Mouse (Mus musculus) thymus, postnatal 4 days (tissue): Measurements from ENCODE around the gene Prr13.

ENCODE experiments used
- DNase-seq: peaks from one replicate; pipeline ENCODE4 v3.0.0; 2021

Prr13 gene

GRCm38 (mm10) chr15:102461430-102462075, 2.7 kb downstream of the Prr13 start:
- no peak for DNase-seq

- no peak for DNase-seq
These were observed 4.8 kb downstream of the Prr13 start for GRCm38 (mm10) chr15:102463666-102464065.

DNA sequence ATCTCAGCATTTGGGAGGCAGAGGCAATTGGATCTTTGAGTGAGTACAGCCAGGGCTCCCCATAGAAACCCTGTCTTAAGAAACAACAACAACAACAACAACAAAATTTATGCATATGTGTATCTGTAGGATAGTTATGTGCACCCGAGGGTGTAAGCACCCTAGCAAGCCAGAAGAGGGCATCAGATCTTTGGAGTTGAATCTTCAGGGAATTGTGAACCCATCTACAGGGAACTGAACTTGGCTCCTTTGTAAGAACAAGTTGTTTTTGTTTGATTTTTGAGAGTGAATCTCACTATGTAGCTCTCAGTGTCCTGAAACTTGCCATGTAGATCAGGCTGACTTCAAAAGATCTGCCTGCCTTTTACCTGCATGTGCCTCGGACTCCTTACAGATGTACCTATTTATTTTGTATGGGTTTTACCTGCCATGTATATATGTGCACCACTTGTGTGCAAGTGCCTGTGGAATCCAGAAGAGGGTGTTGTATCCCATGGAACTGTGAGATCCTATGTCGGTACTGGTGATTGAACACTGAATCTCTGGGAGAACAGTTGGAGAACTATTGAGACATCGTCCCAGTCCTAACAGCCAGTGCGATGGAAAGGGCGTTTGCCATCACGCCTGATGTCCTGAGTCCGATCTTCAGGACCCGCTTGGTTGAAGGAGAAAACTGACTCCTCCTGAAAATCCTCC, 10.0 kb downstream of the Prr13 start:
- no peak for DNase-seq

DNA sequence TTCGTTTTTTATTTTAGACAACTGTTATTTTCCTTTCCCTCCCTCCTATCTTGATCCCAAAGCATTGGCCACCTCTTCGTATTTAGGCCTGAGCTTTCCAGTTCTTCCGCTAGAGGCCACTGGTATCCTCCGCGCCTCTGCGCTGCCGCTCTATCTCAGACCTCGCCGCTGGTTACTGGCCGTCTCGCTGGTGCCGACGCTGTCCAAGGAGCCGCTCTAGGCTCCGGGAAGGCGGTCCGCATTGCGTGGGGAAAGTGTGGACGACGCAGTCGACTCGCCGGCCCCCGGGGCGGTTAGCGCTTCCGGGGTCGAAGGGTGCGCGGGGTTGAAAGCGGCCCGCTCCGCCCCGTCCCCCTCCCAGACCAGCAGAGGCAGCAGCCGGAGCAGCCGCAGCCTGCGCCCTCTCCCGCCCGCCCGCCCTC, 11.4 kb downstream of the Prr13 start, which contains the start of gene Pcbp2:
Pcbp2 (plus strand) TSS at position 357 of the 422 bp plus-strand sequence.
- DNase-seq, result peak; percentile 94

GRCm38 (mm10) chr15:102470605-102471294, 11.9 kb downstream of the Prr13 start:
- peak; percentile 87 for DNase-seq

DNA sequence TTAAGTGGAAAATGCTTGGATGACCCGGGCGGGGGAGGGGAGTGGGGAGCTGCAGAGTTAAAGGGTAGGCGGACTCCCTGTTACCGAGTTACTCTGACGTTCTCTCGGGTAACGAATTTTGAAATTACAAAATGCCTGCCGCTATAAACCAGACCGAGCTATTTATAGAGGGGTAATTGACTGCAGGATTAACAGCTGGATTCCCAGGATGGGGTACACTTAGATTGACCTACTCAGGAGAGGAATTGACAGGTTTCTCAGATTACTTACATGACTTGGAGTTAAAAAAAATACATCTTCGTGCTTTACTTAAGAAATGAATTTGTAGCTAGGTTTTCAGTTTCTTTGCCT, 12.4 kb downstream of the Prr13 start:
- no peak for DNase-seq

GRCm38 (mm10) chr15:102471727-102472126, 12.9 kb downstream of the Prr13 start:
- no peak for DNase-seq

DNA sequence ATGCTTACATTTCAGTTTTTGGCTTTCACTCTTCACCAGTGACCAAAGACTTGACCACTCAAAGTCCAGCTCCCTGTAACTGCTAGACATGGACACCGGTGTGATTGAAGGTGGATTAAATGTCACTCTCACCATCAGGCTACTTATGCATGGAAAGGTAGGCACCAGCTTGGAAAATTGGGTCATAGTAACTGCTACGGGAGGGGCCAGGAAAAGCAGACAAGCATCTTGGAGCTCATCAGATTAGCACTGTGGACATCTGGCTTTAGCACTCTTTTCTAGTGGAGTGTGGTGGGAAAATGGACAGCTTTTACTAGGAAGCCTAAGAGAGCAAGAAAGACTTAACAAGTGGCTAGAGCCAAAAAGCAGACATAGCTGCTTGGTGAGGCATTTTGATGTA, 14.4 kb downstream of the Prr13 start:
- no peak for DNase-seq

- DNase-seq, result no peak
These were observed 15.7 kb downstream of the Prr13 start for GRCm38 (mm10) chr15:102474520-102474919.

DNA sequence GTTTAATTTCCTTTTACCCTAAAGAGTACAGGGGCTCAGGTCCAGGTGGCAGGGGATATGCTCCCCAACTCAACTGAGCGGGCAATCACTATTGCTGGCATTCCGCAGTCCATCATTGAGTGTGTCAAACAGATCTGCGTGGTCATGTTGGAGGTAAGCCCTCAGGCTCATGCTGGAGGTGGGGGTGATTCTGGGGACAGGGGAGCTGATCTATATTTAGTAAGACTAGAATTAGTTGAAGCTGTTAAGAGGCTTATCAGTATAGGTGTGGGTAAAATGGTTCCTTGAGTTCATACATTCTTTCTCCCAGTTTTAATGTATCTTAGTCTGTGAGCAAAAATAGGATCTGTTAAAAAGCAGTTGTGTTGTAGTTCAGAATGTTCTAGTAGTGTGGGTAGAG, 24.3 kb downstream of the Prr13 start:
- no peak for DNase-seq

- no peak for DNase-seq
These were observed 27.0 kb downstream of the Prr13 start for GRCm38 (mm10) chr15:102485853-102486252.

DNA sequence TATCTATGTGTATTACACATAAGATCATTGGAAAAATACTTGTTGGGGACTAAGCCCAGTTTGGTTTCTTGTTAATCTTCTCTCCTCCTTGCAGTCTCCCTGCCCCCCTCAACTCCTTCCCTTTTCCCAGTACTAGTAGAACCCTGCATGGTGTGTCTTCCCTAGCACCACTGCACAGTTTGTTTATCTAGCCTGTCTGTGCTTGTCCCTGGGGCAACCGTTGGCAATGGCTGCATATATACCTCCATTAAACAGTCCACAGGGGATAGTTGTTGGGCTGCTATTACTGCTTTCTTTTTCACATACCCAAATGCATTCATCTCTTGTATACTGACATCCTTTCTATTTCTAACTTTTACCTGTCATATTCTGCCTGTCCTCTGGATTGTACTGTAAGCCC, 28.8 kb downstream of the Prr13 start:
- no peak for DNase-seq

DNA sequence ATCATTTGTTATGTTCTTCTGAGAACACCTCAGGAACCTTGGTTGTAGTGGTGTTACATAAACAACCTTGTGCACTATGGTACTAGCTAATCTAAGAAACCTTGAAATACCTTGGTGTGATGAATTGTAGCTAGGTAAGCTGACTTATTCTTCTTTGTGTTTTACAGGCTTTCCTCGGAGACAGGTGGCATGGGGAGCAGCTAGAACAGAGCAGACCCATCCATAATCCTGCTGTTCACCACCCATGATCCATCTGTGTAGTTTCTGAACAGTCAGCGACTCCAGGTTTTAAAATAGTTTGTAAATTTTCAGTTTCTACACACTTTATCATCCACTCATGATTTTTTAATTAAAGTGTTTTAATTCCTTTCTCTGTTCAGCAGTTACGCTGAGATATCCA, 39.5 kb downstream of the Prr13 start:
- no peak for DNase-seq

DNA sequence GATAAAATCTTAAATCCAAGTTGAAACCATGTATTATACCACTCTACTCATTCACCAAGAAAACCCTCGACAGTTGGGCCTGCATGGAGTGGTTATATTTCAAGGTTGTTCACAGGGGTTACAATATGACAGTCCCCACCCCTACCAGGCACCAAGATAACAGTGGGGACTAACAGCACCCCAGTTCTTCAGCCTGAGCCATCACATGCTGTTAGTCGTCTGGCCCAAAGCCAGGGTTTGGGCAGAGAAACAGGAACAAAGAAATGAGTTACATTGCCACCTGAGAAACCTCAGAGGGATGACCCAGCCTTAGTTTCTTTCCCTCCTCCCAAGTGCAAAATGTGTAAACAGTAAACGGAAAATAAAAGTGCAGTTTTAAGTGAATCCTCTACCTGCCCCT, 40.5 kb downstream of the Prr13 start:
- DNase-seq, result no peak

DNA sequence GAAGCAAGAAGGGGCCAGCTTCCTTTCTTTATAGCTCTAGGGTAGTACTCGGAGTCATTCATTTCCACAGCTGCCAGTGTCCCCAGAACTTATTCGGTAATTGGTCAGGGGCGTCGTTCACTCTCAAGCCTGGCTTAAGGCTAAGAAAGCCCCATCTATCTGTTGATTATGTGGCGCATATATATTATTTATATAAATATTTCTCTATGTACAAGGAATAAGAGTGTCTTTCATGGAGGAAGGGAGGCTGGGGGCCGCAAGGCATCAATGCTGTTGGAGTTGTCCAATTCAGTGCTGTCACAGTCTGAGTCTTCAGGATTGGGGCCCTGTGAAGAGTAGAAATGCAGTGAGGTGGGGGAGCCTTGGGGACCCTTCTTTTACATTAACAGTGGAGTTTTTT, 41.0 kb downstream of the Prr13 start:
- DNase-seq, result no peak

GRCm38 (mm10) chr15:102500479-102500878, 41.7 kb downstream of the Prr13 start:
- no peak for DNase-seq

DNA sequence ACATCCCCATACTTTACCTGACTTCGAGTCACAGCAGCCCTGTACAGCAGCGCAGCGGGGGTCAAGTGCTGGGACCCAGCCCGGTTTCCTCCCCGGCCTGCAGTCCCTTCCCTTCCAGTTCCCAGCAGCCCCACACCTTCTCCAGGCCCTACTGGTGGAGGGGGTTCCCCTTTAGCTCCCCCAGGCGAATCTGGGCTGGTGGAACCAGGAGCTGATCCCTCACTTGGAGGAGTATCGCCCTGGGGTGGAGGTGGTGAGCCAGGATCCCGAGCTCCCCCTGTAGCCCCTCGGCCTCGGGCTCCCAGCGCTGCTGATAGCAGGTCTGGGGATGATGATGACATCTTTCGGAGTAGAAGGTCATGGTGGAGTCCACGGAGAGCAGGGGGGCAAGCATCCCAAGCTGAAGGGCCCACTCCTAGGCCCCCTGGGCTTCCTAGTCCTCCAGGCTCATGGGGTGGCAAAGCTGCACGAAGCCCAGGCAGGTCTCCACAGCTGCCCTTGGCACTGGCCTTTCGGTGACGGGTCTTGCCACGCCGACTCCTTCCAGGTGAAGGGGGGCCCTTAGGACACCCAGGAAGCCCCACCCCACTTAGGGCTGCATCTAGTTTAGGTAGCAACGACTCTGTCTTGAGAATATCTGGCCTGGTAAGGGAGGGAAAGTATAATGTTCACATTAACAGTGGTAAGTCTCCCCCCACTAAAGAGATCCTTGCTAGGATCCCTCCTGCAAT, 42.4 kb downstream of the Prr13 start:
- DNase-seq, result no peak

DNA sequence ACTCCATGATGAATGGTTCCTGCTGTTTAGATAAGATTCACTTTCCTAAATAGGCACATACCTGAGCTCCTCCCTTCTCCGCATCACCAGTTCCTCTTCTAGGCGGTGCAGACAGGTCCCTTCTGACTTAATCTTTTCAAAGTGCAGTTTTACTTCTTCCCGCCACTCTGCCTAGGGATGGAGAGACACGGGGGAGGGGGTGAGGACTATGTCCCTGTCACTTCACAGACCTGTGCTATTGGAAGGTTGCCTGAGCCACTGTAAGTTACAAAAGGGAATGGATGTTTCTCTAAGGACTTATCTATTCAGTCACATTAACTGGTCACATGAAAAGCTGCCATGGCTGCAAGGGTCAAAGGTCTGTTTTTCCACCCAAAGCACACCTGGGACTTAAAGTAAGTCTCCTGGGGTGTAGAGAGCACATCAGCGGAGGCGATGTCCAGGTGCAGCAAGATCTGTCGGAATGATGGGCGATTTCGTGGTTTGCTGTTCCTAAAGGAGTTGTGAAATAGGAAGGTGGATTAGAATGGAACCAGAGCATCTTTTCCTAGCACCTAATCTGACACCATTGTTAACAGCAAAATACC, 43.5 kb downstream of the Prr13 start:
- no peak for DNase-seq

DNA sequence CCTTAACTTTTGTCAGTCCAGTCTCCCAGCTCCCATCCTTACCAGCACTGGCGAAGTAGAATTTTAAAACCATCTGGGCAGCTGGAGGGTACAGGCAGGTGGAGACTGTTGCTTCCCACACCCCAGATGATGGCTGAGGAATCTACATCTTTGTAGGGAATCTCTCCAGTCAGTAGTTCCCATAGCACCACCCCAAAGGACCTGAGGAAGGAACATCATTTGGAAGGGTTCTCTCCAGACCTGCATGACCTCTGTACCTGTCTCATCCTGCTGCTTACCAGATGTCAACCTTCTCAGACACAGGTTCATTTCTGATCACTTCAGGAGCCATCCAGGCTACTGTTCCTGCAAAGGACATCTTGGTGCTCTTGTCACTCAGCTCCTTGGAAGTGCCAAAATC, 44.6 kb downstream of the Prr13 start, which contains the start of gene Gm10337:
Gm10337 (plus strand) TSS at position 276 of the 400 bp plus-strand sequence.
- no peak for DNase-seq

GRCm38 (mm10) chr15:102503924-102504782, 45.3 kb downstream of the Prr13 start:
- DNase-seq, result no peak

DNA sequence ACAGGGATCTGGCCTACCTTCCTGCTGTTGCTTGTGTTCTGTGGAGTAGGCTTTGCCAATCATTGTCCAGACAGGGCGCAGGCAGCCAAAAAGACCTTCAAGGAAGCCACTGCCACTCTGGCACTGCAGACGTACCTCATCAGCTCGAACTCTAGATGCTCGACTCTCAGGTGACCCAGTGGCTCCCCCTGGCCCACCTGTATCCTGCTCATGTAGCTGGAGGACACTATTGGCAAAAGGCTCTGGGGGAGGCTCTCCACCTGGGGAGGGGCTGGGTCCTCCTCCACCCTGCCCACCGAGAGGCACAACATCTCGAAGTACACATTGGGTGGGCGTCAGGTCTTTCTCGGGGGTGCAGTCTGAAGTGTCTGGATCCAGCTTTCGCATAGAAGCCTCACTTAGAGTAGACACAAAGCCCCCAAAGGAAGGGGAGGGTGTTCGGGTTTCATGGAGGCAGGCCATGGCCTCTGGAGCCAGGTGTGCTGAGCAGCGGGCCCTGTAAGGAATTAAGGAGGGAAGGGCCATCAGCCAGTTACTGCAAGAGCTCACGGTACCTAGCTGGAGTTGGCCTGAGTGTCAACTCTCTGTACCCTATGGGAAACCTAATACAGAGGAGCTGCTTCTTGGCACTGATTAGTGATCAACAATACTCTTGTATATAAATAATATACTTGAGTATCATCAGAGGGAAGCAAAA, 46.4 kb downstream of the Prr13 start:
- no peak for DNase-seq
